Mouse (Mus musculus) testis, adult 2 months (tissue): ENCODE data around the gene Rtkn.

Experiments used
- CTCF ChIP-seq: fragments of 200-500 bp; IDR thresholded peaks from 2 replicates; pipeline ENCODE4 v1.5.1; 2012; ENCODE audit warnings: low read depth, mild to moderate bottlenecking, inconsistent platforms, low read length, moderate library complexity; ENCODE audit not compliant: control insufficient read depth, insufficient read depth, insufficient replicate concordance
- POLR2A ChIP-seq: fragments of 200-500 bp; IDR thresholded peaks from 2 replicates; pipeline ENCODE4 v1.6.1; 2012; ENCODE audit warnings: low read depth, mild to moderate bottlenecking, inconsistent platforms, low read length, moderate library complexity; ENCODE audit not compliant: control insufficient read depth

DNA sequence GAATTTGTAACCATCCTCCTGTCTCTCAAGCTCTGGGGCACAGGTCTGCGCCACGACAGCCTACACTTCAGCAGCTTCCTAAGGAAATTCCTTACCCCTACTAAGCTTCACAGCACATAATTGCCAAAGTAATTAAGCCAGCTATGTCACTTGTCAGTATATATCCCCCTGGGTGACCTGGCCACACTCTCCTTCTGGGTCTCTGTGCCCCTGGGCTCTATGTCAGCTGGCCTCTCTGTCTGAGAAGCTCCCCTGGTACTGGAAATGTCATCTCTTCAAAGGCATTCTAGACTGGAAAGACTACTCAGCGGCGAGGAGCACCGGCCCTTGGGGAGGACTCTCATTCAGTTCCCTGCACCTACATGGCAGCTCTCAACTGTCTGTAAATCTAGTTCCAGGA, 12.3 kb upstream of the Rtkn start:
- TF ChIP-seq CTCF (no peak), POLR2A (no peak)
